Mouse (Mus musculus): ENCODE measurements around the gene Lsm5.

- peak; percentile 78 for TF ChIP-seq POLR2A (IDR thresholded peaks at IDR 0.05; ENCODE audit: insufficient read depth, low read depth, low read length)
- TF ChIP-seq CTCF (IDR thresholded peaks at IDR 0.05): peak; percentile 96
- 0 out of 2 replicates have a peak, but pooled peaks have one; percentile 37 for TF ChIP-seq EP300 (IDR thresholded peaks at IDR 0.05; ENCODE audit: insufficient read depth, low read depth, low read length)
These were observed 10.2 kb upstream of the Lsm5 start, which contains the start of gene Avl9 for GRCm38 (mm10) chr6:56714574-56715269.

Measured in heart, adult 2 months (tissue).